Mouse (Mus musculus): ENCODE data around the gene Pde4a. TPM values are rescaled to one million over a fixed set of nuclear protein-coding genes. Genes with fewer than 3 reads are reported as not detected.
"Not testable (repeated sequence)": the region's sequence is repeated elsewhere in the genome, so short reads cannot be mapped to it uniquely, and the experiment has no call there.

Gene Pde4a
- total and polyA plus RNA-seq, 3 experiments, result 1.7 to 7.6 (median 4.8) TPM

DNA sequence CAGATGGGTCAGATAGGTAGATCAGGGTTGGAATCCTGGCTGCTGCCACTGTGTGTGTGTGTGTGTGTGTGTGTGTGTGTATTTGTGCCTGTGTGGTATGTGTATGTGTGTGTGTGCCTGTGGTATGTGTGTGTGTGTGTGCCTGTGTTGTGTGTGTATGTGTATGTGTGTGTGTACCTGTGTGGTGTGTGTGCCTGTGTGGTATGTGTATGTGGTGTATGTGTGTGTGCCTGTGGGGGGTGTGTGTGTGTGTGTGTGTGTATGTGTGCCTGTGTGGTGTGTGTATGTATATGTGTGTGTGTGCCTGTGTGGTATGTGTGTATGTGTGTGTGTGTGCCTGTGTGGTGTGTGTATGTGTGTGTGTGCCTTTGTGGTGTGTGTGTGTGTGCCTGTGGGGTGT is 89.2 kb downstream of the Pde4a start:
- Histone ChIP-seq H3K79me2 (replicated peaks; ENCODE audit: control insufficient read depth, extremely low read depth, insufficient read depth, poor library complexity, severe bottlenecking) (no peaks in the 10 kb centered on the region), H3K4me3 (replicated peaks in 1 of 3; ENCODE audit: low read depth in 2 of 3, low read length in 2 of 3, poor library complexity in 1 of 3) (no peak overlapping the region), H3K27ac (ENCODE audit: insufficient read depth, low read depth) (no peak overlapping the region), H3K9me3 (replicated peaks; ENCODE audit: low read length) (no peaks in the 10 kb centered on the region), H3K4me1 (ENCODE audit: control insufficient read depth in 1 of 2, insufficient read depth in 2 of 2) (0 out of 4 replicates have a peak, but pooled peaks cover 0 to 3% of the 10 kb centered on the region in 2 experiments), H3K9ac (ENCODE audit: insufficient read depth, low read depth) (no peak overlapping the region), H3K4me2 (ENCODE audit: insufficient read depth, low read depth, poor library complexity, severe bottlenecking) (no peak overlapping the region), H3K36me3 (replicated peaks in 1 of 2; ENCODE audit: control insufficient read depth in 1 of 2, insufficient read depth in 1 of 2, low read length in 1 of 2) (no peaks in the 10 kb centered on the region), H3K27me3 (replicated peaks) (peaks cover 2% of the 10 kb centered on the region)
- DNase-seq (ENCODE audit: extremely low read depth), result no peak
- TF ChIP-seq NELFE (IDR thresholded peaks at IDR 0.05; ENCODE audit: low read depth, low read length), result no peak
- TF ChIP-seq MXI1 (IDR thresholded peaks at IDR 0.05; ENCODE audit: low read depth, low read length), result no peak
- no peak for TF ChIP-seq EP300 (IDR thresholded peaks at IDR 0.05; ENCODE audit: low read length)
- no peak for TF ChIP-seq MAFK (IDR thresholded peaks at IDR 0.05; ENCODE audit: insufficient replicate concordance, low read length)
- no peak for TF ChIP-seq SMC3 (IDR thresholded peaks at IDR 0.05; ENCODE audit: low read depth, low read length)
- TF ChIP-seq USF1 (IDR thresholded peaks at IDR 0.05; ENCODE audit: low read depth, low read length), result no peak
- no peak for TF ChIP-seq USF2 (conservative IDR thresholded peaks at IDR 0.05; ENCODE audit: low read depth, low read length)
- TF ChIP-seq MYC (IDR thresholded peaks at IDR 0.05; ENCODE audit: low read depth, low read length), result no peak
- no peak for TF ChIP-seq IRF4 (IDR thresholded peaks at IDR 0.05; ENCODE audit: low read depth, low read length)
- in situ Hi-C loops (cut with MboI; ENCODE audit: low pct_ligation_motif_present, low pct_unique_long_range_greater_than_20kb, low sequenced_read_pairs) (no loop called here), dilution Hi-C loops (cut with MboI; ENCODE audit: extremely low pct_ligation_motif_present, extremely low pct_unique_long_range_greater_than_20kb, low sequenced_read_pairs) (no loop called here)

DNA sequence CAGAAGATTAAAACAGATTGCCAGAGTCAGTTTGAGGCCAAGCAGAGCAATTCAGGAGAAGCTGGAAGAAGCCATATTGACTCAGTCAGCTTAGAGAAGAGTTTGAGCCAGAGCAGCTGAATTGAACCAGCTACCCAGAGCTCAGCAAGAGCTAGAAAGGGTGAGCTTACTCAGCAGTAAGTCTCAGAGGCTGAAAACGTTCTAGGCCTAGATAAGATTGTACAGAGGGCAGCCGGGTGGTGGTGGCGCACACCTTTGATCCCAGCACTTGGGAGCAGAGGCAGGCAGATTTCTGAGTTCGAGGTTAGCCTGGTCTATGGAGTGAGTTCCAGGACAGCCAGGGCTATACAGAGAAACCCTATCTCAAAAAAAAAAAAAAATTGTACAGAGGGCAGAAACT is 90.8 kb downstream of the Pde4a start:
- H3K36me3 ChIP-seq (replicated peaks in 1 of 2; ENCODE audit: control insufficient read depth in 1 of 2, insufficient read depth in 1 of 2, low read length in 1 of 2); dilution Hi-C loops (cut with MboI; ENCODE audit: extremely low pct_ligation_motif_present, extremely low pct_unique_long_range_greater_than_20kb, low sequenced_read_pairs); DNase-seq (ENCODE audit: extremely low read depth): not testable (repeated sequence)

DNA sequence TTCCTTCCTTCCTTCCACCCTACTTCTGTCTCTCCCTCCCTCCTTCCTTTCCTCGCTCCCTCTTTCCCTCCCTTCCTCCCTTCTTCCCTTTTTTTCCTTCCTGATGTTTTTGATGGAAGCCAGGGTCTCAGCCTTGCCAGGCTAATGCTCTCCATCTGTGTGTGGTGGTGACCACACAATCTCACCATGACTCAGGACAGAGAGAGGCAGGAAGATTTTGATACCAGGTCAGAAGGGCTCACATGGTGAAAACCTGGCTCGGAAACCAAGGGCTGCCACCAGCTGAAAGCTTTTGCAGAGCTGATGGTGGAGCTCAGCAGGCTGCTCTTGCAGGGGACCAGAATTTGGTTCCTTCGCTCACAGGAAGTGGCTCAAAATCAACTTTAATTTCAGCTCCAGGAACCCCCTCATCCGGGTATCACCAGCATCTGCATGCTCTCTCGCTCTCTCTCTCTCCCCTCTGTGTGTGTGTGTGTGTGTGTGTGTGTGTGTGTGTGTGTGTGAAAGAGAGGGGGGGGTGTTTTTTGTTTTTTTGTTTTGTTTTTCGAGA is 95.1 kb downstream of the Pde4a start:
- Histone ChIP-seq H3K9ac (ENCODE audit: insufficient read depth, low read depth) (no peak overlapping the region), H3K36me3 (replicated peaks in 1 of 2; ENCODE audit: control insufficient read depth in 1 of 2, insufficient read depth in 1 of 2, low read length in 1 of 2) (no peaks in the 10 kb centered on the region), H3K27ac (ENCODE audit: insufficient read depth, low read depth) (no peak overlapping the region), H3K4me3 (replicated peaks in 1 of 3; ENCODE audit: low read depth in 2 of 3, low read length in 2 of 3, poor library complexity in 1 of 3) (no peak overlapping the region), H3K79me2 (replicated peaks; ENCODE audit: control insufficient read depth, extremely low read depth, insufficient read depth, poor library complexity, severe bottlenecking) (no peaks in the 10 kb centered on the region), H3K4me1 (ENCODE audit: control insufficient read depth in 1 of 2, insufficient read depth in 2 of 2) (peaks cover 0 to 13% of the 10 kb centered on the region in 2 experiments; a peak in 2 of 4 replicates), H3K27me3 (replicated peaks) (no peaks in the 10 kb centered on the region), H3K9me3 (replicated peaks; ENCODE audit: low read length) (no peaks in the 10 kb centered on the region), H3K4me2 (ENCODE audit: insufficient read depth, low read depth, poor library complexity, severe bottlenecking) (no peak overlapping the region)
- TF ChIP-seq GABPA (IDR thresholded peaks at IDR 0.05; ENCODE audit: insufficient replicate concordance, low read depth, low read length) (no peak), ZKSCAN1 (IDR thresholded peaks at IDR 0.05; ENCODE audit: borderline replicate concordance, low read depth, low read length) (no peak), CTCF (conservative IDR thresholded peaks at IDR 0.05 in 1 of 2, IDR thresholded peaks at IDR 0.05 in 1 of 2; ENCODE audit: low read depth in 2 of 2, low read length in 2 of 2) (no peak), ETS1 (conservative IDR thresholded peaks at IDR 0.05; ENCODE audit: low read depth, low read length) (no peak), E2F4 (IDR thresholded peaks at IDR 0.05; ENCODE audit: insufficient replicate concordance, low read depth, low read length) (no peak), PAX5 (IDR thresholded peaks at IDR 0.05; ENCODE audit: low read length) (no peak), BHLHE40 (IDR thresholded peaks at IDR 0.05; ENCODE audit: low read depth, low read length) (no peak), IRF4 (IDR thresholded peaks at IDR 0.05; ENCODE audit: low read depth, low read length) (no peak), HCFC1 (IDR thresholded peaks at IDR 0.05; ENCODE audit: low read depth, low read length) (no peak), ELF1 (IDR thresholded peaks at IDR 0.05; ENCODE audit: low read depth, low read length) (no peak), MEF2A (IDR thresholded peaks at IDR 0.05; ENCODE audit: borderline replicate concordance, low read depth, low read length) (no peak), MYC (IDR thresholded peaks at IDR 0.05; ENCODE audit: low read depth, low read length) (no peak), CHD2 (IDR thresholded peaks at IDR 0.05; ENCODE audit: low read length) (no peak), RCOR1 (conservative IDR thresholded peaks at IDR 0.05; ENCODE audit: low read depth, low read length) (no peak), MAX (IDR thresholded peaks at IDR 0.05; ENCODE audit: low read length) (no peak)
- DNase-seq (ENCODE audit: extremely low read depth), result no peak
- in situ Hi-C loops (cut with MboI; ENCODE audit: low pct_ligation_motif_present, low pct_unique_long_range_greater_than_20kb, low sequenced_read_pairs) (no loop called here), dilution Hi-C loops (cut with MboI; ENCODE audit: extremely low pct_ligation_motif_present, extremely low pct_unique_long_range_greater_than_20kb, low sequenced_read_pairs) (no loop called here)

More for the DNA sequence above, 90.8 kb downstream of the Pde4a start:
- H3K4me1 ChIP-seq (ENCODE audit: control insufficient read depth in 1 of 2, insufficient read depth in 2 of 2); H3K27ac ChIP-seq (ENCODE audit: insufficient read depth, low read depth); H3K9ac ChIP-seq (ENCODE audit: insufficient read depth, low read depth); H3K9me3 ChIP-seq (replicated peaks; ENCODE audit: low read length); in situ Hi-C loops (cut with MboI; ENCODE audit: low pct_ligation_motif_present, low pct_unique_long_range_greater_than_20kb, low sequenced_read_pairs); H3K4me3 ChIP-seq (replicated peaks in 1 of 3; ENCODE audit: low read depth in 2 of 3, low read length in 2 of 3, poor library complexity in 1 of 3); H3K4me2 ChIP-seq (ENCODE audit: insufficient read depth, low read depth, poor library complexity, severe bottlenecking); H3K79me2 ChIP-seq (replicated peaks; ENCODE audit: control insufficient read depth, extremely low read depth, insufficient read depth, poor library complexity, severe bottlenecking); H3K27me3 ChIP-seq (replicated peaks): not testable (repeated sequence)

Data from CH12.LX (cell line).